Mouse (Mus musculus) C2C12 (cell line): ENCODE measurements around the gene Fam53b. TPM values are rescaled to one million over a fixed set of nuclear protein-coding genes. Genes with fewer than 3 reads are reported as not detected.

Experiments
- H3K27me3 ChIP-seq: one replicate; pipeline ENCODE4 v1.6.1; 2011; ENCODE audit not compliant: control insufficient read depth, insufficient read depth, insufficient read length
- H3K36me3 ChIP-seq: one replicate; pipeline ENCODE4 v1.6.1; 2011; ENCODE audit not compliant: control insufficient read depth, insufficient read depth
- H3K4me3 ChIP-seq: one replicate; pipeline ENCODE4 v1.5.1; 2011; ENCODE audit warnings: mild to moderate bottlenecking, control low read depth; ENCODE audit not compliant: poor library complexity, insufficient read depth, severe bottlenecking
- H3K79me2 ChIP-seq: one replicate; pipeline ENCODE4 v1.6.1; 2011; ENCODE audit not compliant: control insufficient read depth, insufficient read depth
- H3K79me3 ChIP-seq: one replicate; pipeline ENCODE4 v1.6.1; 2011; ENCODE audit warnings: low read depth, control low read depth
- H3ac ChIP-seq: one replicate; pipeline ENCODE3; 2011; ENCODE audit warnings: low read depth; ENCODE audit not compliant: control insufficient read depth, insufficient read length
- CEBPB ChIP-seq: IDR thresholded peaks from one replicate; pipeline ENCODE4 v1.6.1; 2011; ENCODE audit warnings: low read depth, mild to moderate bottlenecking, control low read depth, moderate library complexity
- CTCF ChIP-seq: IDR thresholded peaks from one replicate; pipeline ENCODE4 v1.5.1; 2011; ENCODE audit not compliant: control insufficient read depth, insufficient read depth, insufficient read length
- FOSL1 ChIP-seq: IDR thresholded peaks from one replicate; pipeline ENCODE4 v1.8.0; 2011; ENCODE audit warnings: mild to moderate bottlenecking, low read length; ENCODE audit not compliant: poor library complexity, insufficient read depth, severe bottlenecking
- MAX ChIP-seq: IDR thresholded peaks from one replicate; pipeline ENCODE4 v1.6.1; 2011; ENCODE audit warnings: mild to moderate bottlenecking, control low read depth
- MYOD1 ChIP-seq: IDR thresholded peaks from one replicate; pipeline ENCODE4 v1.6.1; 2011; ENCODE audit warnings: low read depth; ENCODE audit not compliant: control insufficient read depth, insufficient read length
- MYOG ChIP-seq: IDR thresholded peaks from one replicate; pipeline ENCODE4 v1.6.1; 2011; ENCODE audit not compliant: control insufficient read depth, insufficient read length; ENCODE audit errors: extremely low read depth
- USF1 ChIP-seq: IDR thresholded peaks from one replicate; pipeline ENCODE4 v1.6.1; 2011; ENCODE audit warnings: low read depth, mild to moderate bottlenecking, control low read depth, moderate library complexity
- polyA plus RNA-seq: library from polyadenylated mRNA; unstranded; fragments of >200 nt; fragmentation: generic; extraction: Trizol; gene quantifications from one replicate; pipeline ENCODE4 v1.2.1, GENCODE M21; 2012; ENCODE audit warnings: missing spikeins

Fam53b gene
- polyA plus RNA-seq, 1 experiment, result 3.2 TPM

DNA sequence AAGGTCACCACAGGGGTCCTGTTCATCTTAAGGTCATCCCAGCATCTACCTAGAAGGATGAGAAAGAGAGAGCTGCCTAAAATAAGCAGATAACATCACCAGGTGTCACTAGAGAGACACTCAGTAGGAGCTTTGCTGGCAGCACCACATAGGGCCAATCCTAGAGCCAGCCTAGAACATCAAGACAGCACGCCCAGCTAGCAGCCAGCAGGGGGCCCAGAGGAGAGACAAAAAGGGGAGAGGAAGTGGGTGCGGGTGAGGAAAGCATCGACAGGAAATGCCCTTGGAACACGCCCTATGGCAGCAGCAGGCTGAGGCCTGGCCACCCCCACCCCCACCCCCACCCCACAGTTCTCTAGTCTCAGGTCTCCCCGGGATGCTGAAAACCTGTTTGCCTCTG lies 78.5 kb downstream of the Fam53b start:
- Histone ChIP-seq H3K4me3 (no peak overlapping the region), H3K36me3 (no peaks in the 10 kb centered on the region), H3ac (no peak overlapping the region), H3K79me3 (no peaks in the 10 kb centered on the region), H3K79me2 (no peaks in the 10 kb centered on the region), H3K27me3 (no peaks in the 10 kb centered on the region)
- no peak for TF ChIP-seq MYOG
- TF ChIP-seq CTCF, result peak; percentile 28

DNA sequence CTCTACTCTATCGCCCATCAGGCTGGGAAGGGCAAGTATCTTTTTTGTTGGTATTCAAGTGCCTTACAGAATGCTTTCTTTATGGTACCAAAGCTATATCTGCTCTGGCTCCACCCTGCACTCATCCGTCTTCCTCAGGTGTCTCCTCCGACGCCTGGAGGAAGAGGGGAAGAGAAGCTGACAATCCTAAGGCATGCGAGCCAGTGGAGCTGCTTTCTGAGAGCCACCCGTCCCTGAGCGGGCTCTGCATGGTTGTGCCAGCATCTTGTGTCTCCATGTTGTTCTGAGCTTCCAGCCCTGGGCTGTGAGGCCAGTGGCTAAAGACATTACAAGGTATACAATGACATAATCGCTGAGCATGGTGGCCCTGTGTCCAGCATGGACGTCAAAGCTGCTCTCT lies 79.5 kb downstream of the Fam53b start:
- TF ChIP-seq FOSL1 (no peak), CEBPB (no peak)
- H3K36me3 ChIP-seq, result no peaks in the 10 kb centered on the region
- H3ac ChIP-seq, result no peak overlapping the region
- no peaks in the 10 kb centered on the region for H3K79me2 ChIP-seq
- H3K27me3 ChIP-seq, result no peaks in the 10 kb centered on the region
- no peak overlapping the region for H3K4me3 ChIP-seq
- no peaks in the 10 kb centered on the region for H3K79me3 ChIP-seq

DNA sequence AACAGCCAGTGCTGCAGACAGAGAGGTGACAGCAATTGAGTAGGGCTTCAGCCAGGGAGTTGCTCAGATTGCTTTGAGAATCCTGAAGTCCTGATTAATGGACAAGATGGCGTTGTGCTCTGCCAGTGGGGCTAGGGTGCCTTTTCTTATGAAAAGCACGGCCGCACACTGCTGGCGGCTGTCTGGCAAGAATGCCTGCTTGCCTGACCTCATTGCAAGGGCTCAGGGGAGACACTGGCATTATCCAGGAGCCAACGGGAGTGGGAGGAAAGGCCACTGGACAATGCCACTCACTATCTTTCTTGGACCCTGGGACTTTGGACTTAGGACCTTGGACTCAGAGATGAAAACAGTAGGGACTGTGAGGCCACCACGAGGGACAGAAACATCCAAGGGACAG lies 80.2 kb downstream of the Fam53b start:
- Histone ChIP-seq H3K4me3 (no peak overlapping the region), H3K79me2 (no peaks in the 10 kb centered on the region), H3ac (no peak overlapping the region), H3K27me3 (no peaks in the 10 kb centered on the region), H3K36me3 (no peaks in the 10 kb centered on the region), H3K79me3 (no peaks in the 10 kb centered on the region)
- TF ChIP-seq CEBPB (no peak), FOSL1 (no peak), CTCF (no peak), USF1 (no peak), MYOG (no peak), MAX (no peak), MYOD1 (no peak)

DNA sequence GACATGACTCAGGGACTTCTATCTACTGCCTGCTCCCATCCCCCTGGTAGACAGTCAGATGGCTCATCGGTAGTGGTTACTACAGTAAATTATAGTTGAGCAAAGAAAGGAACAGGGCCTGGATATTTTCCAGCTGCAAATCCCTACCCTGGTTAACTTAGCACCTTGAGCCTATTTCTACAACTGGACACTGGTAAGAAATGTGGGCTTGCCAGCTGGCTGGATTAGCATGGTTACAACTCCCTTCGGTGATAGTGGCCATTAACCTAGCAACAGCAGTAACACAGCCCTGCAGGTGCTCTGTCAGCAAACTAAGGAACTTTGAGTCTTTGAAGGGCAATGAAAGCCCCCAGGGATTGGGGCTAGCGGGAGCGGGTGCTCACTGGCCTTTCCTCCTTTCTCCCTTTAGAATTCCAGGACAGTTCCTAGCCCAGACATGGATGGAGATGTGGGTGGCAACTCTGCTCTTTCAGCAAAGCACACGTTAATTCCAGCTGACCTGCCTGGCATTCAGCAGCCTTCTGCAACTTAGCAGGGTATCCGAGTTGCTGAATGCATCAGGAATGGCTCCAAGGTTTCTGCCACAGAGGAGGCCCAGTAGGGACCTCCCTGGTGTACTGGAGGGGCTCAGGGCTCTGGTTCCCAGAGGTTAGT lies 81.4 kb downstream of the Fam53b start:
- Histone ChIP-seq H3K79me3 (no peaks in the 10 kb centered on the region), H3K27me3 (no peaks in the 10 kb centered on the region), H3K36me3 (no peaks in the 10 kb centered on the region), H3ac (no peak overlapping the region), H3K4me3 (no peak overlapping the region), H3K79me2 (no peaks in the 10 kb centered on the region)
- TF ChIP-seq FOSL1 (no peak), CTCF (no peak), MYOD1 (no peak), MAX (no peak), CEBPB (no peak), USF1 (no peak), MYOG (no peak)

DNA sequence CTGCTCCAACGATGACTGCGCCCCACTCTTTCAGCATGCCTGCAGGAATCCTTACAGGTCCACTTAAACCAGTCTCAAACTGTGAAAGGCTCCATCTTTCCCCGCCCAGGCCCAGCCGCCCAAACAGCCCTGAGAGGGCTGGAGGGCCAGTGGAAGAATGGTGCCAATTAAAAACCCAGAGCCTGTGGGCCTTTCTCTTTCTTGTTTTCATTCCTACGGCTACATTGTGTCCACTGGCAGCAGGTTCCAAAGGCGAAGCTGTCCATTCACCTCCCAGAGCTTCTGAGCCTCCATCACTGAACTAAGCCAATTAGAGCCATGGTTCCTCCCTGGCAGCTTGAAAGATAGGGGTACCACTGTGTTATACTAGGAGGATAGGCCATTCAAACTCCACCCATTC lies 82.1 kb downstream of the Fam53b start:
- Histone ChIP-seq H3K27me3 (no peaks in the 10 kb centered on the region), H3K79me2 (no peaks in the 10 kb centered on the region), H3ac (no peak overlapping the region), H3K36me3 (no peaks in the 10 kb centered on the region), H3K79me3 (no peaks in the 10 kb centered on the region), H3K4me3 (no peak overlapping the region)
- no peak for TF ChIP-seq MYOG
- TF ChIP-seq CEBPB, result no peak
- no peak for TF ChIP-seq CTCF
- TF ChIP-seq USF1, result no peak
- TF ChIP-seq MAX, result no peak
- TF ChIP-seq FOSL1, result no peak
- TF ChIP-seq MYOD1, result no peak

DNA sequence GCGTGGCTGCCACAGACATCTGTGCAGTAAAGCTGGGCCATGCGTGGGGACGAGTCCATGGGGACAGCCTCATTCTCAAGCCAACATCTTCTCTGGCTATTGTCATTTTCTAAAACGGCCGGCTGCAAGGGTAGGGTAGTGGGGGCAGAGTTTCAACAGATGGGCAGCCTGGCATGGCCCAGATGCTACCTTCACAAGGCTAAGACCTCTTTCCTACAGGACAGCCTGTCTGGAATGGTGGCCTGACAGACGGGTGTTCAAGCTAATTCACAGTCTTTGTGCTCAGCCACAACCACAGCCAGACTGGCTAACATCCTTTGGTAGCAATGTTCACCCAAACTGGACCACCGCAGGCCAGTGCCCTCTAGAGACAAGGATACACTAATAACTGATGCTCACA lies 83.2 kb downstream of the Fam53b start:
- Histone ChIP-seq H3K4me3 (no peak overlapping the region), H3K79me2 (no peaks in the 10 kb centered on the region), H3K27me3 (no peaks in the 10 kb centered on the region), H3K36me3 (no peaks in the 10 kb centered on the region), H3ac (no peak overlapping the region), H3K79me3 (no peaks in the 10 kb centered on the region)
- no peak for TF ChIP-seq FOSL1
- TF ChIP-seq MYOD1, result no peak
- TF ChIP-seq MAX, result no peak
- no peak for TF ChIP-seq USF1
- TF ChIP-seq CTCF, result no peak
- no peak for TF ChIP-seq MYOG
- TF ChIP-seq CEBPB, result no peak
